Mouse (Mus musculus) limb, embryonic 11.5 days (tissue): ENCODE results near the gene Plppr1. TPM values are rescaled to one million over a fixed set of nuclear protein-coding genes. Genes with fewer than 3 reads are reported as not detected.

Experiments used
- ATAC-seq: fragments of 200-750 bp; cut with Nextera tagmentation; 2 replicates; pipeline ENCODE4 v1.8.0; 2017; ENCODE audit warnings: low read depth; ENCODE audit not compliant: insufficient number of reproducible peaks, low FRiP score, low TSS enrichment
- DNase-seq: peaks from one replicate; pipeline ENCODE4 v3.0.0-alpha.2; 2015; ENCODE audit warnings: low spot score
- H3K27ac ChIP-seq: fragments of 300-500 bp; sonication (generic); replicated peaks from 2 replicates; pipeline ENCODE4 v1.5.1; 2014; ENCODE audit warnings: low read depth, mild to moderate bottlenecking, low read length
- H3K27me3 ChIP-seq: fragments of 300-500 bp; sonication (generic); 2 replicates; pipeline ENCODE4 v1.6.1; 2014; ENCODE audit warnings: mild to moderate bottlenecking, low read length, mixed read lengths; ENCODE audit not compliant: control insufficient read depth, insufficient read depth
- H3K36me3 ChIP-seq: fragments of 300-500 bp; sonication (generic); 2 replicates; pipeline ENCODE4 v1.6.1; 2014; ENCODE audit warnings: mild to moderate bottlenecking, low read length, moderate library complexity, mixed read lengths; ENCODE audit not compliant: control insufficient read depth, insufficient read depth
- H3K4me1 ChIP-seq: fragments of 300-500 bp; sonication (generic); 2 replicates; pipeline ENCODE4 v1.6.1; 2014; ENCODE audit warnings: low read length, mixed read lengths; ENCODE audit not compliant: control insufficient read depth, insufficient read depth
- H3K4me2 ChIP-seq: fragments of 300-500 bp; sonication (generic); 2 replicates; pipeline ENCODE4 v1.6.1; 2014; ENCODE audit warnings: low read depth, mild to moderate bottlenecking, moderate library complexity; ENCODE audit not compliant: severe bottlenecking
- H3K4me3 ChIP-seq: fragments of 300-500 bp; sonication (generic); 2 replicates; pipeline ENCODE4 v1.5.1; 2014; ENCODE audit warnings: low read depth, low read length
- H3K9ac ChIP-seq: fragments of 300-500 bp; sonication (generic); 2 replicates; pipeline ENCODE4 v1.6.1; 2014; ENCODE audit warnings: mild to moderate bottlenecking, low read length
- H3K9me3 ChIP-seq: fragments of 300-500 bp; sonication (generic); 2 replicates; pipeline ENCODE4 v1.6.1; 2016; ENCODE audit warnings: low read length; ENCODE audit not compliant: control insufficient read depth
- WGBS: fragments of 180-500 bp; shearing (Covaris S2); extraction: QIAGEN DNeasy Blood & Tissue Kit; methylation state at CpG from one replicate; pipeline ENCODE4 v1.1.7; 2014; 5-methylcytosine and 5-hydroxymethylcytosine counted together
- polyA plus RNA-seq: library from polyadenylated mRNA; unstranded; fragments of >200 nt; fragmentation: Nextera tagmentation; extraction: Ambion mirVana; gene quantifications from 2 replicates; pipeline ENCODE4 v1.2.1, GENCODE M21; 2014

The Plppr1 gene
- polyA plus RNA-seq, 1 experiment from 2014 or later: 2.9 TPM

DNA sequence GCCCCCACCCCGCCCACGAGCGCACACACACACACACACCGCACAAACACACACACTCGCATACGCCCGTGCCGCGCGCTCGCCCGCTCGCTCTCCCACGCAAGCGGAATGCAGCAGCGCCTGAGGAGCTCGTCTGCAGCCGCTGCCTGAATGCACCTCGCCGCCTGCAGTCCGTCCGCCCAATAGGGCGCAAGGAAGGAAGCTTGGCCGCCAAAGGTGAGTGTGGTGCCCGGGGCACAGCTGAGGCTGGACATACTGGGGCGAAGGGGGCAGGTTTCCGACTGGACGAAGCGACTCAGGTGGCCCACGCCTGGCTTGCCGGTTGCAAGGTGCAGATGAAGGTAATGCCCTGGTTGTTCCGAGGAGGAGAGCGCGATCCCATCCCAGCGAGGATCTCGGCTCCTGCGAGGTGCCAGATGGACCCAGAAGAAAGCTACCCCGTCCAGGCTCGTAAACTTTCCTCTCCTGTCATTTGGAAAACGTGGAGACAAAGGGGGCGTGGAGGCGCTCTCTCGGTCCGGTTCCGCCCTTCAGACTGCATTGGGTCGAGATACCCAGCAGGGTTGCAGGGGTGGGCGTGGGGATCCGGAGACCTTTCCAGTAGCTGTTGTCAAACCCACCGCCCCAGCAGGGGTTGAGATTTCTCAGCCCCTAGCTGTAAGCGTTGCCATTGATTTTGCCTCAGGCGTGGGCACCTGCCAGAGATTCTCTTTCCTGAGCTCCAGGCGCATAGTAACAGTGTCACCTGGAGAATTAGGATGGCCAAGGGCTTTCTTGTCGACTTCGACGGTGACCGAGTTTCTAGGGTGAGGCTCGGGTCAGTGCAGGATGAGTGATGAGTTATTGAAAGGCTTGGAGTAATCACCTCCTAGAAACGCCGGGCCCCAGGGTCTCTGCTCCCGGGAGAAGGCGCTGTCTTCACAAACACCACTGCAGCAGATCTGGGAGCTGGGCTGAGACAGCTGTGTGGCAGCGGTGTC is 619 bp downstream of the Plppr1 start:
- DNase-seq (peak; percentile 62), ATAC-seq (peak; percentile 75)
- Histone ChIP-seq H3K4me3 (peak overlapping the region; percentile 66), H3K36me3 (no peaks in the 10 kb centered on the region), H3K9ac (peak overlapping the region; percentile 62), H3K9me3 (no peaks in the 10 kb centered on the region), H3K27ac (no peak overlapping the region), H3K4me2 (peak overlapping the region; percentile 98), H3K4me1 (peaks cover 3% of the 10 kb centered on the region; the same call in 1 of the 2 replicates), H3K27me3 (peaks cover 11% of the 10 kb centered on the region)
- under 1% methylated on average over 62 of the region's 62 CpGs for WGBS

DNA sequence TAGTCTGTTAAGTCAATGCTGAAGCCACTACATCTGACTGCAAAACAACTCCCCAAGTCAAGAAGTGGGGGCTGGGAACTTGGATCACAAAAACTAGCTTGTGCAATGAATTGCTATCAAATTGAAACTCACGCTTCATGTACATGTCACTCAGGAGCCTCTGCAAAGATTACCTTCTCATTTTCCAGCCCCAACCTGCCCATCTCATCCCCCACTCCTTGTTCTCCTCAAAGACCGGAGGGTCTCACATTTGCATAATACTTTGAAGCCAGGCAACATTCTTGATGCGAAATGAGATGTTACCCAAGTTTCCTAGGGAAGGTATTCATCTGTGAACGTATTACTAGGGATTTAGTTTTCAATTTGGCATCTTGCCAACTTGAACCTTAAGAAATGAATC is 10.4 kb downstream of the Plppr1 start:
- DNase-seq: no peak
- Histone ChIP-seq H3K4me3 (no peak overlapping the region), H3K9ac (no peak overlapping the region), H3K27ac (no peak overlapping the region), H3K36me3 (no peaks in the 10 kb centered on the region), H3K4me1 (no peaks in the 10 kb centered on the region), H3K9me3 (no peaks in the 10 kb centered on the region), H3K27me3 (no peaks in the 10 kb centered on the region), H3K4me2 (no peak overlapping the region)
- 86% methylated on average over 4 of the region's 4 CpGs for WGBS
- no peak for ATAC-seq

DNA sequence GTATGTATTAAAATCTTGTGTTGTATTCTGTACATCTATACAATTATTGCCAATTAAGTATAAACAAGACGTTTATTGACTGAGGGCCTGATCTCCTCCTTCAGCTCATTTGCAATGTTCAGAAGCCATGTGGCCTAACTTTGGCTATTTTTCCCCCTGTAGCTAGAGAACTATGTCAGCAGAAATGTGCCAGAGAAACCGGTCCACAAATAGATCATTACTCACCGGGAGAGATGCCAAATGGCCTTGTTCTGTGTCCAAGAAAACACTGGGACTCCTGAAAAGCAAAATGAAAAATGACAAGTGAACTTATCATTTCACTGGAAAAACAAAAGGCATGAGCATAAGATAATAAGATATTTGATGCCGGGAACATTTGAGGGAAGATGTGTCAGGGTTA is 13.8 kb downstream of the Plppr1 start:
- H3K9me3 ChIP-seq: no peaks in the 10 kb centered on the region
- 94% methylated on average over 4 of the region's 4 CpGs for WGBS
- DNase-seq (no peak), ATAC-seq (no peak)
- H3K36me3 ChIP-seq: no peaks in the 10 kb centered on the region
- no peaks in the 10 kb centered on the region for H3K4me1 ChIP-seq
- H3K9ac ChIP-seq: no peak overlapping the region
- H3K4me2 ChIP-seq: no peak overlapping the region
- no peak overlapping the region for H3K27ac ChIP-seq
- no peak overlapping the region for H3K4me3 ChIP-seq
- H3K27me3 ChIP-seq: no peaks in the 10 kb centered on the region

- Histone ChIP-seq H3K4me2 (no peak overlapping the region), H3K4me1 (no peaks in the 10 kb centered on the region), H3K27ac (no peak overlapping the region), H3K9ac (no peak overlapping the region), H3K27me3 (no peaks in the 10 kb centered on the region), H3K36me3 (no peaks in the 10 kb centered on the region), H3K4me3 (no peak overlapping the region), H3K9me3 (no peaks in the 10 kb centered on the region)
- 93% methylated on average over 2 of the region's 2 CpGs for WGBS
- ATAC-seq: no peak
- no peak for DNase-seq
These were observed 16.8 kb downstream of the Plppr1 start for GRCm38 (mm10) chr4:49075881-49076280.

DNA sequence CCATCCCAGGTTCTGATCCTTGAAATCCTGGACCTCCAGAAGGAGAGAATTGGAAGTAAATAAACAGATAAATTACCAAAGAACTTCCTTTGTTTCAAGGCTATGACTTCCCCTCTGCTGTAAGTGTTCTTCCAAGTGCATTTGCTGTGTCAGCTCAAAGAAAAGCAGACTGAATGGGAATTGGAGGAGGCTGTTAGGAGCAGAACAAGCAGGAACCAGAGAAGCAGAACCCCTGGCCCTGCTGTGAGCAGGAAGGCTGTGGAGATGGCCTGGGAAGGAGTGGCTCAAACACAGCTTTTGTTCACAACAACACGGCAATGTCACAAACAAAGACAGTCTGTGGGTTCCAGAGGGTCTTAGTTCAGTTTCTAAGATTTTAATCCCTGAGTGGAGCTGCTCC is 20.3 kb downstream of the Plppr1 start:
- Histone ChIP-seq H3K36me3 (no peaks in the 10 kb centered on the region), H3K4me2 (no peak overlapping the region), H3K9ac (no peak overlapping the region), H3K9me3 (no peaks in the 10 kb centered on the region), H3K4me1 (no peaks in the 10 kb centered on the region), H3K27ac (no peak overlapping the region), H3K27me3 (no peaks in the 10 kb centered on the region), H3K4me3 (no peak overlapping the region)
- ATAC-seq (no peak), DNase-seq (no peak)
- WGBS: 59% methylated on average over 1 of the region's 1 CpGs

DNA sequence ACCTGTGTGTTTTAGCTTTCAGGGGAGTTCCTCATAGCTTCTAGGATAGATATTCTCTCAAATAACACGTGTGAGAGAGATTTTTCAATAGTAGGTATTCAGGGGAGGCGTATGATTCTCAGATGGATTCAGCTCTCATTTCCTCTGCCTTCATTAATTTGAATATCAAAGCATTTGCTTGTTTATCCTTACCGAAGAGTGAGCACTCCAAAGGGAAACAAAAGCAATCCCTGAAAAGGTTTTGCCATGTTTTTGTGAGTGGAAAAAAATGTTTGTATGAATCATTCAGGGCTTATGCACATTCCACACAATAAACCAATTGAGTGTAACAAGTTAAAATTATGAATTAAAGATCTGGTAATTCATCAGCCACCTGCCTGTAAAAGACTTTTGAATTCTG is 29.1 kb downstream of the Plppr1 start:
- WGBS: 63% methylated on average over 3 of the region's 3 CpGs
- Histone ChIP-seq H3K4me2 (no peak overlapping the region), H3K27me3 (no peaks in the 10 kb centered on the region), H3K9me3 (no peaks in the 10 kb centered on the region), H3K9ac (no peak overlapping the region), H3K4me1 (no peaks in the 10 kb centered on the region), H3K4me3 (no peak overlapping the region), H3K27ac (no peak overlapping the region), H3K36me3 (no peaks in the 10 kb centered on the region)
- DNase-seq: no peak
- ATAC-seq: no peak

- no peak overlapping the region for H3K4me2 ChIP-seq
- H3K27me3 ChIP-seq: no peaks in the 10 kb centered on the region
- ATAC-seq (no peak), DNase-seq (no peak)
- H3K27ac ChIP-seq: no peak overlapping the region
- H3K9ac ChIP-seq: no peak overlapping the region
- no peak overlapping the region for H3K4me3 ChIP-seq
- no peaks in the 10 kb centered on the region for H3K9me3 ChIP-seq
- no peaks in the 10 kb centered on the region for H3K36me3 ChIP-seq
- 92% methylated on average over 1 of the region's 1 CpGs for WGBS
- H3K4me1 ChIP-seq: no peaks in the 10 kb centered on the region
These were observed 31.4 kb downstream of the Plppr1 start for GRCm38 (mm10) chr4:49090461-49090860.

DNA sequence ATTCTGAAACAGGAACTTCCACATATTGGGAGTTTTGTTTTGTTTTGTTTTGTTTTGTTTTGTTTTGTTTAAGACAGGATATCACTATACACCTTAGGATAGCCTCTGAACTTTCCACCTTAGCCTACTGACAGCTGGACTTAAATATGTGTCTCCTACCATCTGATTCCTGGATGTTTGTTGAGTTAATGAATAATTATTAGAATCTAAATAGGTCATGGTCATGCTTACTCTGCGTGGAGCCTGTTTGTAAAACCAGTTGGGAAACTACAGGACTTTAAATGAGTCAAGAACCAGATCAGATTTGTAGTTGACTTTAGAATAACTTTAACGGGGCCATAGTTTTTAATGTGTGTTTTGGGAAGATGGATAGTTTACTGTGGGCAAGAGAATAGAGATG is 40.4 kb downstream of the Plppr1 start:
- WGBS: 88% methylated on average over 2 of the region's 2 CpGs

More for the DNA sequence above, 40.4 kb downstream of the Plppr1 start:
- ATAC-seq (no peak), DNase-seq (no peak)
- H3K4me3 ChIP-seq: no peak overlapping the region
- no peak overlapping the region for H3K4me2 ChIP-seq
- H3K9ac ChIP-seq: no peak overlapping the region
- no peaks in the 10 kb centered on the region for H3K9me3 ChIP-seq
- no peaks in the 10 kb centered on the region for H3K27me3 ChIP-seq
- H3K27ac ChIP-seq: no peak overlapping the region
- no peaks in the 10 kb centered on the region for H3K4me1 ChIP-seq
- no peaks in the 10 kb centered on the region for H3K36me3 ChIP-seq
